Mouse (Mus musculus): ENCODE measurements around the gene Hydin.

Hydin gene

GRCm38 (mm10) chr8:110631201-110631600 is 364.4 kb downstream of the Hydin start:
- no peak for DNase-seq (ENCODE audit: low spot score in 2 of 2)

DNA sequence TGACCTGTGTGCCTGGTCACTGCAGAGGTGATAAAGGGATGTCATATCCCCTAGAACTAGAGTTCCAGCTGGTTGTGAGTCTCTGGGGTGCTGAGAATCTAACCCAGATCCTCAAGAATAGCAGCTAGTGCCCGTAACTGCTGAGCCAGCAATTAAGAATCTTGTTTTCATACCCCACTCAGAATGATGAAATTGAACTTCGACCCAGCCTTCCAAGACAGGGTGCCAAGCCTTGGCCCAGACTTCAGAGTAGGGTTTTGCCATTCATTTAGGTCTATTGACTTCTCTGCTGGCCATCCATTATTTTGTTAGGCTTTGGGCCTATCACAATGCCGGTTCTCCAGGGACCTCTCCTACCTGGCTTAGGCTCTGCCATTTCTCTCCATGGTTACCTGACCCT is 367.0 kb downstream of the Hydin start:
- DNase-seq (ENCODE audit: low spot score in 2 of 2): no peak

GRCm38 (mm10) chr8:110636182-110636581 is 369.4 kb downstream of the Hydin start:
- no peak for DNase-seq (ENCODE audit: low spot score in 2 of 2)

- no peak for DNase-seq (ENCODE audit: low spot score in 2 of 2)
Measured at GRCm38 (mm10) chr8:110642331-110642730, 375.6 kb downstream of the Hydin start.

- DNase-seq (ENCODE audit: low spot score in 2 of 2): no peak
Measured at GRCm38 (mm10) chr8:110643177-110643576, 376.4 kb downstream of the Hydin start.

- DNase-seq (ENCODE audit: low spot score in 2 of 2): no peak
Measured at GRCm38 (mm10) chr8:110644422-110644821, 377.6 kb downstream of the Hydin start.

DNA sequence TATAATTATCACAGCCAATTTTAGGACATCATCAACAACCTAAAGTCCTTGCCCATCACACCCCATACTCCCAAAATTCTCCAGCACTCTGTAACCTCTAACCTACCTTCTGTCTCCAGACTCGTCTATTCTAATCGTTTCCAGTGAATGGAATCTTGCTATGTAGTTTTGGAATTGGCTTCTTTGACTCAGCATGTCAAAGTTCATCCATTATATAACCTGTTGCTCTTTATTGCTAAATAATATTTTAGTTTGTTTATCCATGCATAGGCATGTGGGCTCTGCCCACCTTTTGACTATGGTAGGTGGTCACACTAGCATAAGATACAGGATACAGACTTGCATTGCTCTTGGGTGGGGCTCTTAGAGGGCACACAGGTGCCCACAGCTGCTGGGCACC is 378.1 kb downstream of the Hydin start:
- DNase-seq (ENCODE audit: low spot score in 2 of 2): no peak

GRCm38 (mm10) chr8:110645340-110645739 is 378.6 kb downstream of the Hydin start:
- no peak for DNase-seq (ENCODE audit: low spot score in 2 of 2)

GRCm38 (mm10) chr8:110646064-110646463 is 379.3 kb downstream of the Hydin start:
- peak; percentile 41 to 75 for DNase-seq (ENCODE audit: low spot score in 2 of 2)

GRCm38 (mm10) chr8:110648577-110648976 is 381.8 kb downstream of the Hydin start:
- no peak for DNase-seq (ENCODE audit: low spot score in 2 of 2)

- no peak for DNase-seq (ENCODE audit: low spot score in 2 of 2)
Measured at GRCm38 (mm10) chr8:110649286-110649685, 382.5 kb downstream of the Hydin start.

- DNase-seq (ENCODE audit: low spot score in 2 of 2): no peak
Measured at GRCm38 (mm10) chr8:110650838-110651237, 384.1 kb downstream of the Hydin start.

DNA sequence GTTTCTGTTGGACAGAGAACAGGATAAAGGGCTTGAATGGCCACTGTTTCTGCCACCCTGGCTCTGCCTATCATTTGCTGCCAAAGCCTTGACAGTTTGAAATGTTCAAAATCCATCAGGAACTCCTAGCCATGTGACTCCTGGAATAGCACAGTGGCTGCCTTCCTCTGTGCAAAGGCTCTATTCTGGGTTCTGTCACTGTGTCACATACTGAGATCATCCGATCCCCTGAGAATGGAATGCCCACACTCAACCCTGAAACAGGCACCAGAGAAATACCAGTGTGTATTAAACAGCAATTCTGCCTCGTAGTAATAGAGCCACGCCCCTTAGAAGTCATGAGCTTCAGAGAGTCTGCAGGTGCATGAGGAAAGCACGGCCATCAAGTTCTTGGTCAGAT is 385.1 kb downstream of the Hydin start:
- no peak for DNase-seq (ENCODE audit: low spot score in 2 of 2)

- DNase-seq (ENCODE audit: low spot score in 2 of 2): no peak
Measured at GRCm38 (mm10) chr8:110654075-110655060, 387.6 kb downstream of the Hydin start.

DNA sequence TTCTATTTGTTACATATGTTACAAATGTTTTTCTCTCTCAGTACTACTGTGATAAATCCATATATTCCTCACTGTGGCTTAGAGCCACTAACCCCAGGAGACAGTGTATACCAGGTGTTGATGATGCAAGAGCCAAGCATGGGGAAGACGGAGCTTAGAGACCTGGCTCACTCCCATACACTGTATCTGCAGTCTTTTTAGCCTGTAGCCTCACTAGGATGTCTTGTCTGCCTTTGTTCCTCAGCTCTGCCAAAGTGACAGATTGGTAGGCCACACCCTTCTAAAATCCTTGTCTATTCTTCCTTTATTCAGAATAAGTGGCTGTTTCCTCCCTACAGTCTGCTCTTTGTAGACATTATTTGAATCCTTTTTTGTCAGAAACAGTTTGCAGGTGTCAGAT is 389.1 kb downstream of the Hydin start:
- no peak for DNase-seq (ENCODE audit: low spot score in 2 of 2)

GRCm38 (mm10) chr8:110657661-110658060 is 390.9 kb downstream of the Hydin start:
- no peak for DNase-seq (ENCODE audit: low spot score in 2 of 2)
